Mouse (Mus musculus) testis, adult 2 months (tissue): ENCODE results near the gene Plagl2.

Experiments
- CTCF ChIP-seq: fragments of 200-500 bp; IDR thresholded peaks from 2 replicates; pipeline ENCODE4 v1.5.1; 2012; ENCODE audit warnings: low read depth, mild to moderate bottlenecking, inconsistent platforms, low read length, moderate library complexity; ENCODE audit not compliant: control insufficient read depth, insufficient read depth, insufficient replicate concordance
- POLR2A ChIP-seq: fragments of 200-500 bp; IDR thresholded peaks from 2 replicates; pipeline ENCODE4 v1.6.1; 2012; ENCODE audit warnings: low read depth, mild to moderate bottlenecking, inconsistent platforms, low read length, moderate library complexity; ENCODE audit not compliant: control insufficient read depth

GRCm38 (mm10) chr2:153211451-153211850 is 29.8 kb downstream of the Plagl2 start:
- TF ChIP-seq CTCF, result no peak
- no peak for TF ChIP-seq POLR2A
